Mouse (Mus musculus) cerebellum, adult 2 months (tissue): ENCODE results near the gene Spred2. TPM values are rescaled to one million over a fixed set of nuclear protein-coding genes. Genes with fewer than 3 reads are reported as not detected.

Experiments used
- DNase-seq, 2 experiments: peaks; one replicate each; pipeline ENCODE4 v3.0.0; 2021
- H3K27ac ChIP-seq: fragments of 200-500 bp; 2 replicates; pipeline ENCODE4 v1.5.1; 2012; ENCODE audit warnings: low read length, control low read depth, inconsistent platforms; ENCODE audit not compliant: insufficient read depth
- H3K27me3 ChIP-seq: fragments of 200-500 bp; 2 replicates; pipeline ENCODE4 v1.6.1; 2012; ENCODE audit warnings: inconsistent platforms, mild to moderate bottlenecking, low read length, moderate library complexity; ENCODE audit not compliant: control insufficient read depth, insufficient read depth
- H3K4me1 ChIP-seq: fragments of 200-500 bp; 2 replicates; pipeline ENCODE4 v1.6.1; 2011; ENCODE audit warnings: low read length; ENCODE audit not compliant: control insufficient read depth, insufficient read depth
- H3K4me3 ChIP-seq: fragments of 200-500 bp; replicated peaks from 2 replicates; pipeline ENCODE3; 2011; ENCODE audit warnings: mild to moderate bottlenecking, low read depth, low read length, control low read depth; ENCODE audit not compliant: insufficient read depth
- CTCF ChIP-seq: fragments of 200-500 bp; IDR thresholded peaks from 2 replicates; pipeline ENCODE4 v1.5.1; 2011; ENCODE audit warnings: low read depth, mild to moderate bottlenecking, control low read depth, low read length, moderate library complexity, borderline replicate concordance; ENCODE audit not compliant: insufficient read depth
- POLR2A ChIP-seq: fragments of 200-500 bp; IDR thresholded peaks from 2 replicates; pipeline ENCODE4 v1.6.1; 2011; ENCODE audit warnings: low read length, control low read depth, borderline replicate concordance; ENCODE audit not compliant: insufficient read depth
- WGBS: fragments of 180-500 bp; shearing (Covaris S2); methylation state at CpG from one replicate; pipeline ENCODE4 v1.1.7; 2018; 5-methylcytosine and 5-hydroxymethylcytosine counted together
- polyA plus RNA-seq: library from polyadenylated mRNA; depleted of rRNA; stranded (reverse); fragments of >200 nt; gene quantifications from 2 replicates; pipeline ENCODE4 v1.2.3, GENCODE M21; 2012

Spred2 gene
- polyA plus RNA-seq, 1 experiment: 40.3 TPM

DNA sequence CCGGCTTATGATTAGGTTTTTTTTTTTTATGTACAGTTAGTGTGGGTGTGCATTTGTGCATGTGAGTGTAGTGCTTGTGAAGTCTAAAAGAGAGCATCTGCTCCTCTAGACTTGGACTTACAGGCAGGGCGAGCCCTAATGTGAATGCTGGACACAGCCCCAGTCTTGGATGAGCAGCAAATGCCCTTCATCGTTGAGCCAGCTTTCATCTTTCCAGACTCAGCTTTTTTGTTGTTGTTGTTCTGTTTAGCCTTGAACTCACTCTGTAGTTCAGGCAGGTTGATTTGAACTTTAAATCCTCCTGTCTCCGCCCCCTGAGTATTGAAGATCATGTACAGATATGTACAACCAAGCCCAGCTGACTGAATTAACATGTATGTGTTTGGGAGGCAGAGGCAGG, 4.5 kb downstream of the Spred2 start:
- no peaks in the 10 kb centered on the region for H3K27me3 ChIP-seq
- H3K27ac ChIP-seq: peak overlapping the region; percentile 76
- DNase-seq: peak; percentile 47 to 65
- H3K4me1 ChIP-seq: peaks cover 12% of the 10 kb centered on the region
- H3K4me3 ChIP-seq: peak overlapping the region; percentile 23
- 27% methylated on average over 4 of the region's 4 CpGs for WGBS
- TF ChIP-seq CTCF (no peak), POLR2A (no peak)

- Histone ChIP-seq H3K27me3 (no peaks in the 10 kb centered on the region), H3K4me3 (peak overlapping the region; percentile 48), H3K4me1 (peaks cover 12% of the 10 kb centered on the region), H3K27ac (peak overlapping the region; percentile 76)
- peak; percentile 47 for DNase-seq
- 9% methylated on average over 11 of the region's 11 CpGs for WGBS
- TF ChIP-seq CTCF (no peak), POLR2A (no peak)
Observed at GRCm38 (mm10) chr11:19929087-19929865, 5.1 kb downstream of the Spred2 start.

- Histone ChIP-seq H3K27ac (no peak overlapping the region), H3K4me3 (no peak overlapping the region), H3K4me1 (peaks cover 18% of the 10 kb centered on the region), H3K27me3 (no peaks in the 10 kb centered on the region)
- no peak for TF ChIP-seq POLR2A
- no peak for TF ChIP-seq CTCF
- 42% methylated on average over 9 of the region's 9 CpGs for WGBS
- DNase-seq: peak in 1 of 2 experiments; percentile 31
Observed at GRCm38 (mm10) chr11:19931569-19932230, 7.5 kb downstream of the Spred2 start.

DNA sequence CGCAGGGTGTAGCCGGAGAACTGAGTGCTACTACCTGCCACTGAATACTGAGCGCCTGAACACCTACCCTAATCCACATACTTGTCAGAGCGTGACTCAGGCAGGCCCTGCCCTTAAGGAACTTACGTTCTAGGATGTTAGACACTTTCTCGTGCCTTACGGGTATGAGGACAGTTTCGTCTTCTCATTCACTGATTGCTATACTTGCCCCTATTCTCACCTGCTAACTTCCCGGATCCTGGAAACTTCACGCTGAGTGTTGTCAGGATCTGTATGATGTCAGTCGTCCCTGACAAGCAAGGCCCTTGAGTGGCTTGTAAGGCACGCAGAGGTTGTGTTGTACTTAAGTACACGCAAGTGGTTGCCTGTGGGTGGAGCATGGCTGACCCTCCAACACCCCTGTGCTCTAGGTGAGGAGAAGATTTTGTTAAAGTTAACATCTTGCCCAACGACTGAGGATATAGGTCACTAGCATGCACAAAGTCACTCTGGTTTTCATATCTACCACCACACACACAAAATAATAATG, 8.9 kb downstream of the Spred2 start:
- 57% methylated on average over 14 of the region's 14 CpGs for WGBS
- no peak for TF ChIP-seq CTCF
- TF ChIP-seq POLR2A: no peak
- Histone ChIP-seq H3K27ac (peak overlapping the region; percentile 35), H3K4me1 (peaks cover 27% of the 10 kb centered on the region), H3K4me3 (no peak overlapping the region), H3K27me3 (no peaks in the 10 kb centered on the region)
- DNase-seq: no peak

DNA sequence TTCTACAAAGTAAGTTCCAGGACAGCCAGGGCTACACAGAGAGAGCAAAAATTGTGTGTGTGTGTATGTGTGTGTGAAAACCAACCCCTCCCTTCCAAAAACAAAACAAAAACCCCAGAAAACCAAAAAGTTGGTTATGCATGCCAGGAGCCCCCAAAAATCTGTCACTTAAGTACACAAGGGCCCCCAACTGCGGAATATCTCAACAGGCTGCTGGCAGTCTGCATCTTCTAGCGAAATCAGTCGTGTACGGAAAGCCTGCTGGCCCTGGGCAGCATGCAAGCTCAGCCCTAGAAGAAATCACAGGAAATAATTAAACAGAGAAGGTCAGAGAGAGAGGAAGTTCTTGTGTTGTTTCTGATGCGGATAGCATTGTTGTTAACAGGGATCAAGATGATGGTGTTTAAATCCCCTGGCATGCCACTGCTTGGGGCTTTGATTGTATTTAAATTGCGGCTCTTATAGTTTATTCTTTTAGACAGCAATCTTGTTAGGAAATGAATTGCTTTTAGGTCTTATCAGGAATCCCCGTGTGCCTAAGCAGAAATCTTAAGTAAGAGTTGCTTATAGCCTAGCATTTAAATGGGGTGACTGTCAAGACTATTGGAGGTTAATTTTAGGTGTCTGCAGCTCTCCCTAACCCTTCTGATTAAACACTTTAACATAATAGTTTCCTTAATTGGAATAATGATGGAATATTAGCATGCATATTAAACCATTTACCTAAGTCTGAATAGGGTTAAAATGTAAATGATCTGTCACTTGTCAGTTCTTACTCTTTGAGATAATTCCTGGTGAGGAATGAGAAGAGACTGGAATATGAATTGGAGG, 11.6 kb downstream of the Spred2 start:
- H3K27ac ChIP-seq: peak overlapping the region; percentile 61; the same call in 1 of the 2 replicates
- DNase-seq: peak; percentile 61 to 66
- TF ChIP-seq POLR2A (no peak), CTCF (no peak)
- peak overlapping the region; percentile 8 for H3K4me3 ChIP-seq
- no peaks in the 10 kb centered on the region for H3K27me3 ChIP-seq
- H3K4me1 ChIP-seq: peaks cover 48% of the 10 kb centered on the region
- 15% methylated on average over 7 of the region's 7 CpGs for WGBS

- no peak overlapping the region for H3K4me3 ChIP-seq
- H3K27ac ChIP-seq: peak overlapping the region; percentile 94
- peak in 1 of 2 experiments; percentile 52 for DNase-seq
- H3K27me3 ChIP-seq: no peaks in the 10 kb centered on the region
- peaks cover 61% of the 10 kb centered on the region for H3K4me1 ChIP-seq
- 35% methylated on average over 10 of the region's 10 CpGs for WGBS
- TF ChIP-seq POLR2A (no peak), CTCF (no peak)
Observed at GRCm38 (mm10) chr11:19938456-19939004, 14.4 kb downstream of the Spred2 start.

DNA sequence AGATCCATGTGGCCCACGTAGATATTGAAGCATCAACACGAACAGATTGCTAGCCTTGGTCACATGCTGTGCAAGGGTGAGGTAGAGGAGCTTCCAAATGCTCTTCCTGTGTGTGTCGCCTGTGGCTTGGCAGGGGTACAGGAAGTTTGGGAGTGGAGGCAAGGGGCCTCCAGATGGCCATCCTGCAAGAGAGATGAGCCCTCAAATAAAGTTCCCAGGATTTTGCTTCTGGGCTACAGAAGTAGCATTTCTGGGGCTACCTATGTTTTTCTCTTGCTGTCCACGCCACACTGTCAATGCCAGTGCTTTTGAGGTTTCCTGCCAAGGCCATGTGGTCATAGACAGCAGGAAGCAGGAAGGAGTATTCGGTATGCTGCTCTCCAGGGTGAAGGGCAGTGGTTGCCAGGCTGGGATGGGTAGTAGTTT, 15.1 kb downstream of the Spred2 start:
- Histone ChIP-seq H3K27me3 (no peaks in the 10 kb centered on the region), H3K4me1 (peaks cover 61% of the 10 kb centered on the region), H3K27ac (peak overlapping the region; percentile 94), H3K4me3 (no peak overlapping the region)
- TF ChIP-seq POLR2A (peak; percentile 24; the same call in 1 of the 2 replicates), CTCF (no peak)
- peak; percentile 93 to 99 for DNase-seq
- 6% methylated on average over 5 of the region's 5 CpGs for WGBS
